Mouse (Mus musculus) midbrain, embryonic 14.5 days (tissue): ENCODE measurements at regions not wholly inside any gene's neighbourhood (a gene's known extent, or its start where the extent isn't known, plus 50 kb on each side); places are given as distances from the start of the nearest gene placed in this dataset.

Experiments used
- ATAC-seq: fragments of 200-750 bp; cut with Nextera tagmentation; 2 replicates; pipeline ENCODE4 v1.8.0; 2017; ENCODE audit warnings: moderate number of reproducible peaks, moderate library complexity; ENCODE audit not compliant: low FRiP score, low TSS enrichment
- DNase-seq: peaks from one replicate; pipeline ENCODE4 v3.0.0-alpha.2; 2015
- H3K27ac ChIP-seq: fragments of 300-500 bp; sonication (generic); replicated peaks from 2 replicates; pipeline ENCODE4 v1.5.1; 2014; ENCODE audit warnings: mild to moderate bottlenecking, low read depth, low read length, moderate library complexity
- H3K27me3 ChIP-seq: fragments of 300-500 bp; sonication (generic); 2 replicates; pipeline ENCODE4 v1.6.1; 2014; ENCODE audit warnings: low read length, control low read depth, mixed read lengths; ENCODE audit not compliant: control insufficient read depth, insufficient read depth
- H3K36me3 ChIP-seq: fragments of 300-500 bp; sonication (generic); 2 replicates; pipeline ENCODE4 v1.6.1; 2014; ENCODE audit warnings: low read length, control low read depth; ENCODE audit not compliant: control insufficient read depth, insufficient read depth
- H3K4me1 ChIP-seq: fragments of 300-500 bp; sonication (generic); 2 replicates; pipeline ENCODE4 v1.6.1; 2014; ENCODE audit warnings: mild to moderate bottlenecking, antibody characterized with exemption, low read length, control low read depth; ENCODE audit not compliant: control insufficient read depth, insufficient read depth
- H3K4me2 ChIP-seq: fragments of 300-500 bp; sonication (generic); 2 replicates; pipeline ENCODE4 v1.6.1; 2014; ENCODE audit warnings: mild to moderate bottlenecking, low read length, moderate library complexity
- H3K4me3 ChIP-seq: fragments of 300-500 bp; sonication (generic); replicated peaks from 2 replicates; pipeline ENCODE4 v1.5.1; 2014; ENCODE audit warnings: low read depth, low read length
- H3K9ac ChIP-seq: fragments of 300-500 bp; sonication (generic); replicated peaks from 2 replicates; pipeline ENCODE4 v1.6.1; 2014; ENCODE audit warnings: mild to moderate bottlenecking, low read length, moderate library complexity
- H3K9me3 ChIP-seq: fragments of 300-500 bp; sonication (generic); 2 replicates; pipeline ENCODE4 v1.6.1; 2016; ENCODE audit warnings: low read length, control low read depth, mixed read lengths; ENCODE audit not compliant: control insufficient read depth
- WGBS: fragments of 180-500 bp; shearing (Covaris S2); extraction: QIAGEN DNeasy Blood & Tissue Kit; methylation state at CpG from one replicate; pipeline ENCODE4 v1.1.7; 2014; 5-methylcytosine and 5-hydroxymethylcytosine counted together

GRCm38 (mm10) chr14:90121071-90121470, 1649.9 kb upstream of the Pcdh20 start:
- no peaks in the 10 kb centered on the region for H3K27me3 ChIP-seq
- no peak overlapping the region for H3K27ac ChIP-seq
- no peak overlapping the region for H3K9ac ChIP-seq
- ATAC-seq = no peak
- 60% methylated on average over 7 of the region's 7 CpGs for WGBS
- no peak overlapping the region for H3K4me2 ChIP-seq
- no peaks in the 10 kb centered on the region for H3K36me3 ChIP-seq
- DNase-seq = peak; percentile 38
- no peak overlapping the region for H3K4me3 ChIP-seq
- H3K9me3 ChIP-seq = no peaks in the 10 kb centered on the region
- H3K4me1 ChIP-seq = no peaks in the 10 kb centered on the region
